Mouse (Mus musculus) hindbrain, embryonic 16.5 days (tissue): ENCODE results near the gene Col4a4. TPM values are rescaled to one million over a fixed set of nuclear protein-coding genes. Genes with fewer than 3 reads are reported as not detected.

ENCODE experiments used
- ATAC-seq: fragments of 200-750 bp; cut with Nextera tagmentation; 2 replicates; pipeline ENCODE4 v1.8.0; 2017; ENCODE audit warnings: moderate TSS enrichment, moderate library complexity
- H3K27ac ChIP-seq: fragments of 300-500 bp; sonication (generic); 2 replicates; pipeline ENCODE4 v1.5.1; 2014; ENCODE audit warnings: low read depth, mild to moderate bottlenecking, control low read depth, low read length, moderate library complexity
- H3K27me3 ChIP-seq: fragments of 300-500 bp; sonication (generic); replicated peaks from 2 replicates; pipeline ENCODE4 v1.6.1; 2014; ENCODE audit warnings: low read length; ENCODE audit not compliant: control insufficient read depth, insufficient read depth
- H3K36me3 ChIP-seq: fragments of 300-500 bp; sonication (generic); 2 replicates; pipeline ENCODE4 v1.6.1; 2014; ENCODE audit warnings: mild to moderate bottlenecking, low read length, moderate library complexity, mixed read lengths; ENCODE audit not compliant: control insufficient read depth, insufficient read depth
- H3K4me1 ChIP-seq: fragments of 300-500 bp; sonication (generic); 2 replicates; pipeline ENCODE4 v1.6.1; 2014; ENCODE audit warnings: low read depth, low read length; ENCODE audit not compliant: control insufficient read depth, insufficient read depth
- H3K4me2 ChIP-seq: fragments of 300-500 bp; sonication (generic); 2 replicates; pipeline ENCODE4 v1.6.1; 2014; ENCODE audit warnings: mild to moderate bottlenecking, low read length, control low read depth, moderate library complexity
- H3K4me3 ChIP-seq: fragments of 300-500 bp; sonication (generic); 2 replicates; pipeline ENCODE4 v1.5.1; 2014; ENCODE audit warnings: mild to moderate bottlenecking, low read length, control low read depth, moderate library complexity
- H3K9ac ChIP-seq: fragments of 300-500 bp; sonication (generic); 2 replicates; pipeline ENCODE4 v1.6.1; 2014; ENCODE audit warnings: low read depth, mild to moderate bottlenecking, control low read depth, low read length, moderate library complexity
- H3K9me3 ChIP-seq: fragments of 300-500 bp; sonication (generic); 2 replicates; pipeline ENCODE4 v1.6.1; 2014; ENCODE audit warnings: mild to moderate bottlenecking, low read length, moderate library complexity; ENCODE audit not compliant: control insufficient read depth
- WGBS: fragments of 180-500 bp; shearing (Covaris S2); extraction: QIAGEN DNeasy Blood & Tissue Kit; methylation state at CpG from one replicate; pipeline ENCODE4 v1.1.7; 2014; 5-methylcytosine and 5-hydroxymethylcytosine counted together
- polyA plus RNA-seq: library from polyadenylated mRNA; unstranded; fragments of >200 nt; fragmentation: Nextera tagmentation; extraction: Ambion mirVana; gene quantifications from 2 replicates; pipeline ENCODE4 v1.2.1, GENCODE M21; 2015

Col4a4 gene
- polyA plus RNA-seq, 1 experiment from 2014 or later, result 0.25 TPM

- Histone ChIP-seq H3K9ac (no peak overlapping the region), H3K27me3 (no peaks in the 10 kb centered on the region), H3K36me3 (no peaks in the 10 kb centered on the region), H3K4me1 (no peaks in the 10 kb centered on the region; the same call in 1 of the 2 replicates), H3K4me2 (no peak overlapping the region), H3K27ac (no peak overlapping the region), H3K4me3 (no peak overlapping the region), H3K9me3 (no peaks in the 10 kb centered on the region)
- 91% methylated on average over 4 of the region's 4 CpGs for WGBS
- no peak for ATAC-seq
Observed at GRCm38 (mm10) chr1:82415641-82416040, 171.0 kb downstream of the Col4a4 start.

DNA sequence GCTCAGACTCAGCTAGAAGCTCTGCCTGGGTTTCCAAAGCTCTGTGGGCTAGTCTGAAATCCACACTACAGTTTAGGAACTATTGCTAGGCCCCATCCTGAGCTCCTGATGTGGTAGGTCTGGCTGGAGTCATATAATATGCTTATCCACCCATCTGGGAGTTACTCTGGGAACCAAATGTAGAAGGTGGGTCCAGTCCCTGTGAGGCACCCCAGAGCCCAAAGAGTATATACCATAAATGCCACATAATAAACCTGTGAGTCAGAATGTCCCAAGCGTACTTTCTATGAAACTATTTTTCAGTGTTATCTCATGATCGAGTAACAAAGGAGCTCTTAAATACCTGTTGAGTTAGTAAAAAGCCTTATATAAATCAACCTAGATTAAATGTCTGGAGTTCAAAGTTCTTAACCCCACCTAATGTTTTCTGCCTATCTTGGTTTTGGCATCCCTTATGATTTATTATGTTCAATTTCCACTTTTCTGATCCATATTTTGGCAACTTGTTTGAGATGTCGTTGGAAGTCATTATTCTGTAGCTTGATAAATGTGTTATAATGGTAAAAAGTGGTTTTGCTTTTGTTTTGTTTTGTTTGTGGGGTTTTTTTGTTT is 172.1 kb downstream of the Col4a4 start:
- no peaks in the 10 kb centered on the region for H3K27me3 ChIP-seq
- no peak overlapping the region for H3K9ac ChIP-seq
- H3K4me1 ChIP-seq, result no peaks in the 10 kb centered on the region; the same call in 1 of the 2 replicates
- no peak overlapping the region for H3K4me3 ChIP-seq
- no peak overlapping the region for H3K27ac ChIP-seq
- H3K36me3 ChIP-seq, result no peaks in the 10 kb centered on the region
- 92% methylated on average over 3 of the region's 3 CpGs for WGBS
- H3K4me2 ChIP-seq, result no peak overlapping the region
- no peaks in the 10 kb centered on the region for H3K9me3 ChIP-seq
- ATAC-seq, result no peak

GRCm38 (mm10) chr1:82412085-82412484 is 174.6 kb downstream of the Col4a4 start:
- Histone ChIP-seq H3K4me2 (no peak overlapping the region), H3K9me3 (no peaks in the 10 kb centered on the region), H3K9ac (no peak overlapping the region), H3K27me3 (no peaks in the 10 kb centered on the region), H3K4me3 (no peak overlapping the region), H3K27ac (no peak overlapping the region), H3K36me3 (no peaks in the 10 kb centered on the region), H3K4me1 (no peaks in the 10 kb centered on the region; the same call in 1 of the 2 replicates)
- 60% methylated on average over 4 of the region's 4 CpGs for WGBS
- no peak for ATAC-seq

- no peaks in the 10 kb centered on the region for H3K27me3 ChIP-seq
- H3K4me3 ChIP-seq, result no peak overlapping the region
- WGBS, result 84% methylated on average over 4 of the region's 5 CpGs
- H3K4me2 ChIP-seq, result no peak overlapping the region
- no peak for ATAC-seq
- no peak overlapping the region for H3K9ac ChIP-seq
- H3K27ac ChIP-seq, result no peak overlapping the region
- no peaks in the 10 kb centered on the region for H3K36me3 ChIP-seq
- H3K9me3 ChIP-seq, result no peaks in the 10 kb centered on the region
- no peaks in the 10 kb centered on the region; the same call in 1 of the 2 replicates for H3K4me1 ChIP-seq
Observed at GRCm38 (mm10) chr1:82411521-82411920, 175.1 kb downstream of the Col4a4 start.

DNA sequence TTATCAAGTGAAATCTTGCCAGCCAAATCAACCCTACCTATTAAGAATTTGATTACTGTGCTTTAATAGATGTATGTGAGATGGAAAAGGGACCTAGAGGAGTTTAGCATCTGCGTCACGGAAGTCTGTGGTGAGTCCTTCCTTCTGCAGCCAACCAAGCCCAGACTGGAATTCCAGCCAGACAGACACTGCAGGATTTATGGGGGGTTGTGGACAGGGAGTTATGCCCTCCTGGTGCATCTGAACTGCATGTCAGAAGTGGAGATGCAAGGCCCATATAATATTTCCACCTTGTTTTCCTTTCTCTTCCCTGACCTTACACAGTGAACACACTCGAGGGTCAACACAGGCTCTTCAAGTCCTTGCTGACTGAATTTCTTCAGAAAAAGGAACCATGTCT is 176.1 kb downstream of the Col4a4 start:
- no peaks in the 10 kb centered on the region; the same call in 1 of the 2 replicates for H3K4me1 ChIP-seq
- no peak overlapping the region for H3K4me3 ChIP-seq
- H3K36me3 ChIP-seq, result no peaks in the 10 kb centered on the region
- H3K9me3 ChIP-seq, result no peaks in the 10 kb centered on the region
- ATAC-seq, result no peak
- H3K4me2 ChIP-seq, result no peak overlapping the region
- no peak overlapping the region for H3K9ac ChIP-seq
- H3K27me3 ChIP-seq, result no peaks in the 10 kb centered on the region
- H3K27ac ChIP-seq, result no peak overlapping the region
- WGBS, result 83% methylated on average over 3 of the region's 3 CpGs

DNA sequence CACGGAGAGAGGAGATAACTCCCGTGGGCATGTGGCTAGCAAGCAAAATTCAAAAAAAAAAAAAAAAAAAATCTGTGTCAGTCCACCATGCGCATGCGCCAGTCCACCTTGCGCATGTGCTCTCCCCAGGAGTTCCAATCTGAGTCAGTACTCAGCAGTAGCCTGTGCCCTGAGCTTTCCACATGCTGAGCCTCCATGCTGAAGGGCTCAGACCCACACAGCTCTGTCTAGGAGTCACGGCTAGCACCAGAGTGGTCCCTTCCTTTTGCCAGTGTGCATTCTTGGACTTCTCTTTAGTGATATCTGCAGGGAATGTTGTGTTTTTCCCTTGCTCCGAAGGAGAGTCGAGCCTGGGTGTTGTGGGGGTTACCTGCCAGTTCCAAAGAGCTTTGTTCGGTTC is 177.4 kb downstream of the Col4a4 start:
- H3K9ac ChIP-seq, result no peak overlapping the region
- no peaks in the 10 kb centered on the region; the same call in 1 of the 2 replicates for H3K4me1 ChIP-seq
- H3K9me3 ChIP-seq, result no peaks in the 10 kb centered on the region
- ATAC-seq, result no peak
- H3K27ac ChIP-seq, result no peak overlapping the region
- no peak overlapping the region for H3K4me2 ChIP-seq
- 88% methylated on average over 9 of the region's 9 CpGs for WGBS
- no peak overlapping the region for H3K4me3 ChIP-seq
- no peaks in the 10 kb centered on the region for H3K36me3 ChIP-seq
- H3K27me3 ChIP-seq, result no peaks in the 10 kb centered on the region

DNA sequence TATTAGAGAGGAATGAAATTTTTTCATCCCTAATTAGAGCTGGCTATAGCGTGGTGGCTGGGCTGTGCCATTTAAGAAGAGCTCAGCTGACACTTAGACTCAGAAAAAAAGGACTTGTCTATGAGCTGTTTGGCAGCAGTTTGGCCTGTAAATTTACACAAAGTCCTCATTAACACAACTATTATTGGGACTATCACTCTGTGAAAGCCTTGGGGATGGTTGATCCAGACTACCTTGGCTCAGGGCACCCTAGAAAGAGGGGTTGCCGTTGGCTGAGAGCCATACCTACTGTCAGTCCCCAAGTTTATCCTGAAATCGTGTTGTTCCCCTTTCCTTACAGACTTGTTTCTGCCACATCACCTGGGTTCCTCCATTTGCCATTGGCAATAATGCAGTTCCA is 178.9 kb downstream of the Col4a4 start:
- H3K4me3 ChIP-seq, result no peak overlapping the region
- no peak overlapping the region for H3K4me2 ChIP-seq
- WGBS, result 83% methylated on average over 3 of the region's 3 CpGs
- no peaks in the 10 kb centered on the region for H3K9me3 ChIP-seq
- H3K9ac ChIP-seq, result no peak overlapping the region
- no peak for ATAC-seq
- no peak overlapping the region for H3K27ac ChIP-seq
- H3K4me1 ChIP-seq, result no peaks in the 10 kb centered on the region; the same call in 1 of the 2 replicates
- H3K36me3 ChIP-seq, result no peaks in the 10 kb centered on the region
- no peaks in the 10 kb centered on the region for H3K27me3 ChIP-seq

Other genes starting within 250 kb of the Col4a4 start
- gene Col4a3, start 72 bp upstream of the Col4a4 start, polyA plus RNA-seq, result 0.46 and 0.60 TPM in 2 replicates
- 389 and 427 TPM in 2 replicates for gene Mff, start 138.0 kb upstream of the Col4a4 start, polyA plus RNA-seq
- not detected in 2 replicates for gene Tm4sf20, start 181.6 kb upstream of the Col4a4 start, polyA plus RNA-seq
- not detected in 2 replicates for gene Gm47791, start 184.4 kb upstream of the Col4a4 start, polyA plus RNA-seq